Mouse (Mus musculus): Measurements from ENCODE around the gene Mmp15. TPM values are rescaled to one million over a fixed set of nuclear protein-coding genes. Genes with fewer than 3 reads are reported as not detected.

Gene Mmp15
- polyA plus RNA-seq, 1 experiment from 2014 or later, result 8.1 TPM

- DNase-seq (ENCODE audit: low read depth, low spot score) (no peak), ATAC-seq (no peak)
- CTCF ChIA-PET, result interaction anchor here (1.0 to 1.3 kb wide), 2 partner anchors 10 to 68 kb away, joined by 3 read pairs; no protein-coding TSS in a partner anchor
- POLR2A ChIA-PET, result interaction anchor here (0.5 kb wide), 1 partner anchor 62 kb away, joined by 4 read pairs; no protein-coding TSS in a partner anchor
- no peak for TF ChIP-seq CTCF (IDR thresholded peaks at IDR 0.05)
- H3K27me3 ChIP-seq, result no peaks in the 10 kb centered on the region
- in situ Hi-C loops (cut with MboI; ENCODE audit: low pct_unique_long_range_greater_than_20kb), result no loop called here
These were observed 28.9 kb upstream of the Mmp15 start for GRCm38 (mm10) chr8:95323201-95323600.

GRCm38 (mm10) chr8:95324646-95325045, 27.4 kb upstream of the Mmp15 start:
- H3K27me3 ChIP-seq, result no peaks in the 10 kb centered on the region
- in situ Hi-C loops (cut with MboI; ENCODE audit: low pct_unique_long_range_greater_than_20kb), result loop anchor here (25.0 kb wide), 1 partner anchor 363 kb away; the partner anchor contains the start of gene Ndrg4
- ChIA-PET POLR2A (no interaction called here), CTCF (interaction anchor here (1.4 kb wide), 1 partner anchor 22 kb away, joined by 3 read pairs; no protein-coding TSS in a partner anchor)
- no peak for TF ChIP-seq CTCF (IDR thresholded peaks at IDR 0.05)
- DNase-seq (ENCODE audit: low read depth, low spot score) (no peak), ATAC-seq (no peak)

GRCm38 (mm10) chr8:95326822-95327221, 25.2 kb upstream of the Mmp15 start:
- no peaks in the 10 kb centered on the region for H3K27me3 ChIP-seq
- POLR2A ChIA-PET, result no interaction called here
- no peak for TF ChIP-seq CTCF (IDR thresholded peaks at IDR 0.05)
- DNase-seq (ENCODE audit: low read depth, low spot score) (no peak), ATAC-seq (no peak)
- in situ Hi-C loops (cut with MboI; ENCODE audit: low pct_unique_long_range_greater_than_20kb), result loop anchor here (25.0 kb wide), 1 partner anchor 360 kb away; the partner anchor contains the start of gene Ndrg4
- CTCF ChIA-PET, result no interaction called here

- in situ Hi-C loops (cut with MboI; ENCODE audit: low pct_unique_long_range_greater_than_20kb), result loop anchor here (25.0 kb wide), 1 partner anchor 359 kb away; the partner anchor contains the start of gene Ndrg4
- no peak for TF ChIP-seq CTCF (IDR thresholded peaks at IDR 0.05)
- CTCF ChIA-PET, result no interaction called here
- POLR2A ChIA-PET, result no interaction called here
- H3K27me3 ChIP-seq, result no peaks in the 10 kb centered on the region
- ATAC-seq (no peak), DNase-seq (ENCODE audit: low read depth, low spot score) (no peak)
These were observed 24.1 kb upstream of the Mmp15 start for GRCm38 (mm10) chr8:95327866-95328465.

- ChIA-PET POLR2A (no interaction called here), CTCF (interaction anchor here (1.0 to 1.2 kb wide), 4 partner anchors 11 to 100 kb away, joined by 3 to 4 read pairs (median 4); no protein-coding TSS in a partner anchor)
- ATAC-seq, result no peak
- DNase-seq (ENCODE audit: low read depth, low spot score), result no peak
- in situ Hi-C loops (cut with MboI; ENCODE audit: low pct_unique_long_range_greater_than_20kb), result loop anchor here (25.0 kb wide), 1 partner anchor 357 kb away; the partner anchor contains the start of gene Ndrg4
- no peak for TF ChIP-seq CTCF (IDR thresholded peaks at IDR 0.05)
- no peaks in the 10 kb centered on the region for H3K27me3 ChIP-seq
These were observed 21.7 kb upstream of the Mmp15 start for GRCm38 (mm10) chr8:95330367-95330766.

GRCm38 (mm10) chr8:95331156-95331719, 20.8 kb upstream of the Mmp15 start:
- DNase-seq (ENCODE audit: low read depth, low spot score) (no peak), ATAC-seq (peak; percentile 32)
- no peaks in the 10 kb centered on the region for H3K27me3 ChIP-seq
- in situ Hi-C loops (cut with MboI; ENCODE audit: low pct_unique_long_range_greater_than_20kb), result loop anchor here (25.0 kb wide), 1 partner anchor 356 kb away; the partner anchor contains the start of gene Ndrg4
- ChIA-PET POLR2A (interaction anchor here (1.6 kb wide), 1 partner anchor 103 kb away, joined by 4 read pairs; no protein-coding TSS in a partner anchor), CTCF (interaction anchor here (1.0 to 1.4 kb wide), 6 partner anchors 10 to 99 kb away, joined by 3 to 5 read pairs (median 3); no protein-coding TSS in a partner anchor)
- no peak for TF ChIP-seq CTCF (IDR thresholded peaks at IDR 0.05)

GRCm38 (mm10) chr8:95331720-95332436, 20.2 kb upstream of the Mmp15 start, which contains the start of the genes Zfp319 and Usb1:
Zfp319 (minus strand) TSS chr8:95331950.
Usb1 (plus strand) TSS chr8:95332284.
- CTCF ChIA-PET, result interaction anchor here (0.8 to 1.8 kb wide), 9 partner anchors 12 to 102 kb away, joined by 3 to 11 read pairs (median 4); partner anchors contain the start of gene Cfap20
- no peak for TF ChIP-seq CTCF (IDR thresholded peaks at IDR 0.05)
- H3K27me3 ChIP-seq, result no peaks in the 10 kb centered on the region
- in situ Hi-C loops (cut with MboI; ENCODE audit: low pct_unique_long_range_greater_than_20kb), result loop anchor here (25.0 kb wide), 1 partner anchor 355 kb away; the partner anchor contains the start of gene Ndrg4
- no peak for DNase-seq (ENCODE audit: low read depth, low spot score)
- ATAC-seq, result peak; percentile 88
- POLR2A ChIA-PET, result interaction anchor here (1.0 to 1.9 kb wide), 5 partner anchors 10 to 102 kb away, joined by 3 to 6 read pairs (median 4); no protein-coding TSS in a partner anchor

- in situ Hi-C loops (cut with MboI; ENCODE audit: low pct_unique_long_range_greater_than_20kb), result loop anchor here (25.0 kb wide), 1 partner anchor 355 kb away; the partner anchor contains the start of gene Ndrg4
- TF ChIP-seq CTCF (IDR thresholded peaks at IDR 0.05), result no peak
- CTCF ChIA-PET, result interaction anchor here (0.8 to 1.8 kb wide), 8 partner anchors 11 to 101 kb away, joined by 3 to 11 read pairs (median 4); partner anchors contain the start of gene Cfap20
- DNase-seq (ENCODE audit: low read depth, low spot score) (no peak), ATAC-seq (no peak)
- H3K27me3 ChIP-seq, result no peaks in the 10 kb centered on the region
- POLR2A ChIA-PET, result interaction anchor here (0.7 to 1.9 kb wide), 8 partner anchors 11 to 196 kb away, joined by 3 to 6 read pairs (median 4); no protein-coding TSS in a partner anchor
These were observed 19.4 kb upstream of the Mmp15 start for GRCm38 (mm10) chr8:95332437-95333199.

GRCm38 (mm10) chr8:95335706-95336105, 16.4 kb upstream of the Mmp15 start:
- DNase-seq (ENCODE audit: low read depth, low spot score) (no peak), ATAC-seq (no peak)
- H3K27me3 ChIP-seq, result no peaks in the 10 kb centered on the region
- in situ Hi-C loops (cut with MboI; ENCODE audit: low pct_unique_long_range_greater_than_20kb), result loop anchor here (25.0 kb wide), 1 partner anchor 352 kb away; the partner anchor contains the start of gene Ndrg4
- ChIA-PET CTCF (interaction anchor here (1.3 to 1.7 kb wide), 2 partner anchors 9 to 30 kb away, joined by 3 to 6 read pairs; no protein-coding TSS in a partner anchor), POLR2A (interaction anchor here (0.7 kb wide), 1 partner anchor 53 kb away, joined by 10 read pairs; no protein-coding TSS in a partner anchor)
- TF ChIP-seq CTCF (IDR thresholded peaks at IDR 0.05), result no peak
